Comparison of ENCODE assay signal across 17 mouse cellular contexts in genomic region chr6:38194046-38194445, GRCm38 (mm10). TPM values are rescaled to one million over a fixed set of nuclear protein-coding genes. Genes with fewer than 3 reads are reported as not detected.
DNase-seq lines count a peak whose midpoint lies in the region; TF ChIP-seq lines count a peak whose summit lies in the region.
"Had no signal": no experiment of that assay in that cellular context is flagged by ENCODE, and none has a peak within 500 bp of the region (broad histone marks: within the 10 kb centered on the region; RNA-seq: fewer than 3 reads in every experiment).

No protein-coding gene starts in this region.

- TF ChIP-seq CTCF in layer of hippocampus, adult 2 months (conservative IDR thresholded peaks at IDR 0.05), result no peak

- no peak overlapping the region for H3K27ac ChIP-seq in layer of hippocampus, adult 2 months
- H3K27ac ChIP-seq: forebrain, embryonic 12.5 days; limb, embryonic 15.5 days; liver, embryonic 15.5 days; stomach, embryonic 15.5 days had no signal

- DNase-seq in kidney, adult 18-20 months, result peak; percentile 14
- DNase-seq in kidney, adult 11 months, result no peak
- peak; percentile 22 for DNase-seq in retina, adult 2 months (ENCODE audit: low read depth, low spot score)
- no peak for DNase-seq in retina, embryonic 14.5 days (ENCODE audit: low spot score)
- peak; percentile 54 for DNase-seq in lung, postnatal 14 days
- DNase-seq in layer of hippocampus, adult 2 months (ENCODE audit: low spot score in 2 of 2), result no peak
- DNase-seq in frontal cortex, postnatal 14 days (ENCODE audit: low spot score in 2 of 2), result no peak
- DNase-seq: cerebellum, adult 9-11 months; gastrocnemius, postnatal 36 days; kidney, postnatal 14 days; right cerebral cortex, postnatal 25 days; thymus, adult 2 months had no signal

- no peak overlapping the region for H3K4me3 ChIP-seq in layer of hippocampus, adult 2 months
- H3K4me3 ChIP-seq: forebrain, embryonic 12.5 days; heart, embryonic 12.5 days; limb, embryonic 15.5 days; liver, embryonic 15.5 days; stomach, embryonic 15.5 days had no signal

RNA-seq across cellular contexts. Expression of gene D630045J12Rik, which starts 59.8 kb away (rescaled TPM):
- 10 to 100 TPM; 37.1 to 37.4 TPM for total RNA-seq in layer of hippocampus, adult 2 months (2021)

Comparison
In these comparisons a context has a peak if more than half of its experiments do, and no peak if none do; other contexts are left out.
1. DNase-seq: peak in kidney, adult 18-20 months (single experiment), retina, adult 2 months (single experiment) and lung, postnatal 14 days (single experiment); none in kidney, adult 11 months (single experiment), retina, embryonic 14.5 days (single experiment), layer of hippocampus, adult 2 months (0 of 2) and frontal cortex, postnatal 14 days (0 of 2).